Mouse (Mus musculus): ENCODE data around the gene Clcn2.

Clcn2 gene

GRCm38 (mm10) chr16:20723247-20723646, 5.7 kb upstream of the Clcn2 start:
- DNase-seq (ENCODE audit: extremely low read depth, insufficient read length, low spot score), result no peak

GRCm38 (mm10) chr16:20722736-20723135, 5.2 kb upstream of the Clcn2 start:
- DNase-seq (ENCODE audit: extremely low read depth, insufficient read length, low spot score), result no peak

- DNase-seq (ENCODE audit: extremely low read depth, insufficient read length, low spot score), result no peak
Observed at GRCm38 (mm10) chr16:20721808-20722207, 4.3 kb upstream of the Clcn2 start.

- no peak for DNase-seq (ENCODE audit: extremely low read depth, insufficient read length, low spot score)
Observed at GRCm38 (mm10) chr16:20717978-20718670, 578 bp upstream of the Clcn2 start.

- no peak for DNase-seq (ENCODE audit: extremely low read depth, insufficient read length, low spot score)
Observed at GRCm38 (mm10) chr16:20716841-20717180, 735 bp downstream of the Clcn2 start.

- DNase-seq (ENCODE audit: extremely low read depth, insufficient read length, low spot score), result peak; percentile 90
Observed at GRCm38 (mm10) chr16:20715976-20716840, 1.3 kb downstream of the Clcn2 start.

- DNase-seq (ENCODE audit: extremely low read depth, insufficient read length, low spot score), result no peak
Observed at GRCm38 (mm10) chr16:20715566-20715965, 2.0 kb downstream of the Clcn2 start.

- DNase-seq (ENCODE audit: extremely low read depth, insufficient read length, low spot score), result no peak
Observed at GRCm38 (mm10) chr16:20715161-20715560, 2.4 kb downstream of the Clcn2 start.

GRCm38 (mm10) chr16:20714307-20715080, 3.1 kb downstream of the Clcn2 start:
- DNase-seq (ENCODE audit: extremely low read depth, insufficient read length, low spot score), result no peak

- no peak for DNase-seq (ENCODE audit: extremely low read depth, insufficient read length, low spot score)
Observed at GRCm38 (mm10) chr16:20712889-20713288, 4.7 kb downstream of the Clcn2 start.

- DNase-seq (ENCODE audit: extremely low read depth, insufficient read length, low spot score), result no peak
Observed at GRCm38 (mm10) chr16:20712190-20712589, 5.4 kb downstream of the Clcn2 start.

- no peak for DNase-seq (ENCODE audit: extremely low read depth, insufficient read length, low spot score)
Observed at GRCm38 (mm10) chr16:20710810-20711209, 6.7 kb downstream of the Clcn2 start.

- no peak for DNase-seq (ENCODE audit: extremely low read depth, insufficient read length, low spot score)
Observed at GRCm38 (mm10) chr16:20710370-20710769, 7.2 kb downstream of the Clcn2 start.

- DNase-seq (ENCODE audit: extremely low read depth, insufficient read length, low spot score), result no peak
Observed at GRCm38 (mm10) chr16:20708939-20709734, 8.4 kb downstream of the Clcn2 start.

- DNase-seq (ENCODE audit: extremely low read depth, insufficient read length, low spot score), result no peak
Observed at GRCm38 (mm10) chr16:20708220-20708938, 9.2 kb downstream of the Clcn2 start.

GRCm38 (mm10) chr16:20706407-20707055, 11.0 kb downstream of the Clcn2 start:
- no peak for DNase-seq (ENCODE audit: extremely low read depth, insufficient read length, low spot score)

GRCm38 (mm10) chr16:20705786-20706185, 11.8 kb downstream of the Clcn2 start:
- DNase-seq (ENCODE audit: extremely low read depth, insufficient read length, low spot score), result no peak

GRCm38 (mm10) chr16:20703699-20704400, 13.7 kb downstream of the Clcn2 start:
- no peak for DNase-seq (ENCODE audit: extremely low read depth, insufficient read length, low spot score)

GRCm38 (mm10) chr16:20703071-20703470, 14.5 kb downstream of the Clcn2 start:
- no peak for DNase-seq (ENCODE audit: extremely low read depth, insufficient read length, low spot score)

Measured in 3134 (cell line).